9 mouse cellular contexts compared by ENCODE assay signal in the genomic region with DNA sequence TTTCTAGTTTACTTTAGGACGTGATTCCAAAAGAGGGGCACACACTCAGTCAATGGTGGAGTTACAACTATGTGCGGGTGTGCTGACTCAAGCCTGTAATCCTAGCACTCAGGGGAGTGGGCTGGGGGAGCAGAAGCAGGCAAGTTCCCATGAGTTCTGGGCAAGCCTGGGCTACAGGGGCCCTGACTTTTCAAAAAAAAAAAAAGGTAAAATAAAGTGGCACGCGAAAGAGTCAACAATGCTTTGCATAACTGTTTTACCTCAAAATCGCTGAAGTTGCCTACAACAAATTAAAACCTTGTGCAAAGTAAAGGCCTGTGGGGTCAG. TPM values are rescaled to one million over a fixed set of nuclear protein-coding genes. Genes with fewer than 3 reads are reported as not detected.
DNase-seq lines count a peak whose midpoint lies in the region; ATAC-seq and TF ChIP-seq lines count a peak whose summit lies in the region.
"Had no signal": no experiment of that assay in that cellular context is flagged by ENCODE, and none has a peak within 500 bp of the region (broad histone marks: within the 10 kb centered on the region; RNA-seq: fewer than 3 reads in every experiment).

No protein-coding gene starts in this region.

- no peak for ATAC-seq in forebrain, embryonic 13.5 days
- ATAC-seq in liver, embryonic 14.5 days (ENCODE audit: insufficient read depth): no peak

- peaks cover 3% of the 10 kb centered on the region; the same call in 1 of the 2 replicates for H3K36me3 ChIP-seq in heart, embryonic 10.5 days
- H3K36me3 ChIP-seq in CH12.LX (replicated peaks in 1 of 2; ENCODE audit: control insufficient read depth in 1 of 2, insufficient read depth in 1 of 2, low read length in 1 of 2): peaks cover 0 to 23% of the 10 kb centered on the region in 2 experiments
- H3K36me3 ChIP-seq in forebrain, embryonic 13.5 days (ENCODE audit: poor library complexity, severe bottlenecking): no peaks in the 10 kb centered on the region
- no peaks in the 10 kb centered on the region for H3K36me3 ChIP-seq in liver, embryonic 14.5 days (replicated peaks; ENCODE audit: control insufficient read depth, insufficient read depth, low read depth)

- WGBS in heart, embryonic 10.5 days: 10% methylated on average over 5 of the region's 5 CpGs
- WGBS in forebrain, embryonic 13.5 days: 17% methylated on average over 5 of the region's 5 CpGs
- 7% methylated on average over 5 of the region's 5 CpGs for WGBS in liver, embryonic 14.5 days (ENCODE audit: insufficient replicate concordance)

- TF ChIP-seq EP300 in CH12.LX (IDR thresholded peaks at IDR 0.05; ENCODE audit: low read length): no peak
- TF ChIP-seq EP300 in liver, embryonic 14.5 days (IDR thresholded peaks at IDR 0.05; ENCODE audit: low read depth): no peak

- peaks cover 33% of the 10 kb centered on the region for H3K79me2 ChIP-seq in CH12.LX (replicated peaks; ENCODE audit: control insufficient read depth, extremely low read depth, insufficient read depth, poor library complexity, severe bottlenecking)

- in situ Hi-C loops in CH12.LX (cut with MboI; ENCODE audit: low pct_ligation_motif_present, low pct_unique_long_range_greater_than_20kb, low sequenced_read_pairs): no loop called here

- H3K4me3 ChIP-seq in heart, embryonic 10.5 days: peak overlapping the region; percentile 95
- peak overlapping the region; percentile 63 to 74 (median 65) for H3K4me3 ChIP-seq in CH12.LX (replicated peaks in 1 of 3; ENCODE audit: low read depth in 2 of 3, low read length in 2 of 3, poor library complexity in 1 of 3)
- peak overlapping the region; percentile 93 for H3K4me3 ChIP-seq in forebrain, embryonic 13.5 days
- H3K4me3 ChIP-seq in liver, embryonic 14.5 days (ENCODE audit: insufficient read depth in 1 of 2, low read depth in 2 of 2, low read length in 2 of 2): peak overlapping the region; percentile 60 to 78

- no peaks in the 10 kb centered on the region for H3K27me3 ChIP-seq in heart, embryonic 10.5 days (ENCODE audit: insufficient read depth, poor library complexity, severe bottlenecking)
- H3K27me3 ChIP-seq in CH12.LX (replicated peaks): no peaks in the 10 kb centered on the region
- H3K27me3 ChIP-seq in forebrain, embryonic 13.5 days: no peaks in the 10 kb centered on the region
- no peaks in the 10 kb centered on the region for H3K27me3 ChIP-seq in liver, embryonic 14.5 days (ENCODE audit: control insufficient read depth, insufficient read depth, low read length)

- H3K27ac ChIP-seq in heart, embryonic 10.5 days: peak overlapping the region; percentile 98
- peak overlapping the region; percentile 73 for H3K27ac ChIP-seq in CH12.LX (ENCODE audit: insufficient read depth, low read depth)
- peak overlapping the region; percentile 92 for H3K27ac ChIP-seq in forebrain, embryonic 13.5 days
- H3K27ac ChIP-seq in liver, embryonic 14.5 days: peak overlapping the region; percentile 46

- peak overlapping the region; percentile 68 for H3K9ac ChIP-seq in CH12.LX (ENCODE audit: insufficient read depth, low read depth)
- peak overlapping the region; percentile 97 for H3K9ac ChIP-seq in forebrain, embryonic 13.5 days
- peak overlapping the region; percentile 72 for H3K9ac ChIP-seq in liver, embryonic 14.5 days (replicated peaks)

- TF ChIP-seq CTCF in CH12.LX (conservative IDR thresholded peaks at IDR 0.05 in 1 of 2, IDR thresholded peaks at IDR 0.05 in 1 of 2; ENCODE audit: low read depth in 2 of 2, low read length in 2 of 2): no peak
- TF ChIP-seq CTCF in liver, embryonic 14.5 days (IDR thresholded peaks at IDR 0.05; ENCODE audit: low read depth): no peak

- no peak for TF ChIP-seq POLR2A in CH12.LX (IDR thresholded peaks at IDR 0.05; ENCODE audit: low read depth, low read length)

- peak overlapping the region; percentile 83 for H3K4me2 ChIP-seq in CH12.LX (ENCODE audit: insufficient read depth, low read depth, poor library complexity, severe bottlenecking)
- peak overlapping the region; percentile 82 for H3K4me2 ChIP-seq in forebrain, embryonic 13.5 days
- H3K4me2 ChIP-seq in liver, embryonic 14.5 days (ENCODE audit: low read depth): peak overlapping the region; percentile 100

- dilution Hi-C loops in CH12.LX (cut with MboI; ENCODE audit: extremely low pct_ligation_motif_present, extremely low pct_unique_long_range_greater_than_20kb, low sequenced_read_pairs): no loop called here

- no peak for TF ChIP-seq RAD21 in CH12.LX (IDR thresholded peaks at IDR 0.05; ENCODE audit: low read depth, low read length)

- no peak for DNase-seq in heart, embryonic 10.5 days (ENCODE audit: low spot score)
- DNase-seq in heart, adult 9 months (ENCODE audit: low spot score in 2 of 2): no peak
- peak; percentile 25 for DNase-seq in CH12.LX (ENCODE audit: extremely low read depth)
- no peak for DNase-seq in liver, embryonic 14.5 days (ENCODE audit: low read depth in 3 of 3, low spot score in 3 of 3)
- no peak for DNase-seq in ovary, postnatal 14 days (ENCODE audit: low spot score)
- no peak for DNase-seq in kidney, adult 18-20 months
- DNase-seq in retina, embryonic 14.5 days (ENCODE audit: low spot score): no peak

- H3K4me1 ChIP-seq in heart, embryonic 10.5 days: peaks cover 18% of the 10 kb centered on the region
- H3K4me1 ChIP-seq in CH12.LX (ENCODE audit: control insufficient read depth in 1 of 2, insufficient read depth in 2 of 2): peaks cover 4 to 39% of the 10 kb centered on the region in 2 experiments; a peak in 3 of 4 replicates
- H3K4me1 ChIP-seq in forebrain, embryonic 13.5 days: peaks cover 30% of the 10 kb centered on the region
- H3K4me1 ChIP-seq in liver, embryonic 14.5 days (replicated peaks; ENCODE audit: control insufficient read depth in 2 of 2, insufficient read depth in 2 of 2, low read length in 1 of 2): peaks cover 0 to 1% of the 10 kb centered on the region in 2 experiments; a peak in 1 of 4 replicates

- H3K9me3 ChIP-seq in heart, embryonic 10.5 days: no peaks in the 10 kb centered on the region
- H3K9me3 ChIP-seq in CH12.LX (replicated peaks; ENCODE audit: low read length): no peaks in the 10 kb centered on the region
- no peaks in the 10 kb centered on the region for H3K9me3 ChIP-seq in forebrain, embryonic 13.5 days (replicated peaks)
- H3K9me3 ChIP-seq in liver, embryonic 14.5 days (ENCODE audit: control insufficient read depth, low read length): no peaks in the 10 kb centered on the region

TF ChIP-seq in CH12.LX, 34 proteins besides CTCF, POLR2A, EP300 and RAD21:
- TF ChIP-seq MYC (IDR thresholded peaks at IDR 0.05; ENCODE audit: low read depth, low read length): peak; percentile 87; the same call in 1 of the 2 replicates
- TF ChIP-seq ETS1 (conservative IDR thresholded peaks at IDR 0.05; ENCODE audit: low read depth, low read length): no peak
- TF ChIP-seq IRF4 (IDR thresholded peaks at IDR 0.05; ENCODE audit: low read depth, low read length): no peak
- 0 out of 2 replicates have a peak, but pooled peaks have one; percentile 10 for TF ChIP-seq E2F4 (IDR thresholded peaks at IDR 0.05; ENCODE audit: insufficient replicate concordance, low read depth, low read length)
- no peak for TF ChIP-seq KAT2A (IDR thresholded peaks at IDR 0.05; ENCODE audit: insufficient replicate concordance, low read length)
- TF ChIP-seq ZNF384 (IDR thresholded peaks at IDR 0.05; ENCODE audit: low read depth, low read length): peak; percentile 52
- no peak for TF ChIP-seq JUND (conservative IDR thresholded peaks at IDR 0.05; ENCODE audit: low read depth, low read length)

RNA-seq across cellular contexts. Expression of a gene that starts 0.4 kb away (rescaled TPM):
- polyA plus RNA-seq in heart, embryonic 10.5 days (2016; fragmentation: Nextera tagmentation; extraction: Ambion mirVana): 9.0 TPM in 2 replicates
- total RNA-seq in CH12.LX (2012; rRNA removed): 13.4 and 13.9 TPM in 2 replicates
- 21.8 and 24.1 TPM in 2 replicates for total RNA-seq in CH12.LX (2014; rRNA removed)
- polyA plus RNA-seq in CH12.LX (2012; ENCODE audit: insufficient read length, low read depth): 11.4 and 12.0 TPM in 2 replicates
- polyA plus RNA-seq in forebrain, embryonic 13.5 days (2015; fragmentation: Nextera tagmentation; extraction: Ambion mirVana): 9.9 and 10.2 TPM in 2 replicates
- polyA plus RNA-seq in liver, embryonic 14.5 days (2012; rRNA removed): 2.0 and 3.0 TPM in 2 replicates
- 4.8 and 5.6 TPM in 2 replicates for polyA plus RNA-seq in liver, embryonic 14.5 days (2014; fragmentation: Nextera tagmentation; extraction: Ambion mirVana)

RNA-seq across cellular contexts. Expression of a gene that starts 0.7 kb away (rescaled TPM):
- polyA plus RNA-seq in heart, embryonic 10.5 days (2016; fragmentation: Nextera tagmentation; extraction: Ambion mirVana): 66.6 and 87.3 TPM in 2 replicates
- total RNA-seq in CH12.LX (2012; rRNA removed): 87.3 and 89.9 TPM in 2 replicates
- 116 and 118 TPM in 2 replicates for total RNA-seq in CH12.LX (2014; rRNA removed)
- 134 and 143 TPM in 2 replicates for polyA plus RNA-seq in CH12.LX (2012; ENCODE audit: insufficient read length, low read depth)
- 68.7 and 73.5 TPM in 2 replicates for polyA plus RNA-seq in forebrain, embryonic 13.5 days (2015; fragmentation: Nextera tagmentation; extraction: Ambion mirVana)
- polyA plus RNA-seq in liver, embryonic 14.5 days (2012; rRNA removed): 140 and 186 TPM in 2 replicates
- 145 and 151 TPM in 2 replicates for polyA plus RNA-seq in liver, embryonic 14.5 days (2014; fragmentation: Nextera tagmentation; extraction: Ambion mirVana)

RNA-seq across cellular contexts. Expression of a gene that starts 45.4 kb away (rescaled TPM):
- polyA plus RNA-seq in heart, embryonic 10.5 days (2016; fragmentation: Nextera tagmentation; extraction: Ambion mirVana): not detected in 2 replicates
- total RNA-seq in CH12.LX (2012; rRNA removed) (not detected in 2 replicates), CH12.LX (2014; rRNA removed) (not detected in 2 replicates)
- polyA plus RNA-seq in CH12.LX (2012; ENCODE audit: insufficient read length, low read depth): not detected in 2 replicates
- polyA plus RNA-seq in forebrain, embryonic 13.5 days (2015; fragmentation: Nextera tagmentation; extraction: Ambion mirVana): not detected in 2 replicates
- 0.48 TPM in 1 of 2 replicates, not detected in the other for polyA plus RNA-seq in liver, embryonic 14.5 days (2012; rRNA removed)
- polyA plus RNA-seq in liver, embryonic 14.5 days (2014; fragmentation: Nextera tagmentation; extraction: Ambion mirVana): 0.28 and 0.40 TPM in 2 replicates
- polyA plus RNA-seq: gonadal fat pad, adult 2 months had no signal

Comparison
In these comparisons a context has a peak if more than half of its experiments do, and no peak if none do; other contexts are left out.
1. H3K27ac ChIP-seq: peak in every context shown above with its lines; median percentile 98 in heart, embryonic 10.5 days; 92 in forebrain, embryonic 13.5 days; 73 in CH12.LX; 46 in liver, embryonic 14.5 days.